Mouse (Mus musculus): ENCODE results near the gene Gm19668.
"Not testable (repeated sequence)": the region's sequence is repeated elsewhere in the genome, so short reads cannot be mapped to it uniquely, and the experiment has no call there.

Gene Gm19668

GRCm38 (mm10) chr10:77798921-77799508 is at the start of gene Gm19668:
TSS of gene Gm19668 (minus strand) at chr10:77799133.
- DNase-seq = no peak

DNA sequence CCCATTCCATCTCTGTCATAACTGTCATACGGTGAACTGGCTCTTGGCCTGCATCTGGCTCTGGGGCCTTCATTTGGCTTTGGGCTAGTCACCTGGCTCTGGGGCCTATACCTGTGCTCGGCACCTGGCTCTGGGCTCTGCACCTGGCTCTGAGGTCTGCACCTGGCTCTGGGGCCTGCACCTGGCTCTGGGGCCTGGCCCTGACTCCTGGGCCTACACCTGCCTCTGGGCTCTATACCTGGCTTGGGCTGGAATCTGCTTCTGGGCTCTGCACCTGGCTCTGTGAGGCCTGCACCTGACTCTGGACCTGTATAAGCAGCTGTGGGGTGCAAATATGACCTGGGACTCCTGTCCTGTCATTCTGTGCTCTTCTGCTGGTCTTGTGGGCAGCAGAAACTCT is 48.6 kb upstream of the Gm19668 start:
- no peak for DNase-seq

GRCm38 (mm10) chr10:77846961-77847360 is 48.0 kb upstream of the Gm19668 start:
- DNase-seq = peak; percentile 34 to 59

DNA sequence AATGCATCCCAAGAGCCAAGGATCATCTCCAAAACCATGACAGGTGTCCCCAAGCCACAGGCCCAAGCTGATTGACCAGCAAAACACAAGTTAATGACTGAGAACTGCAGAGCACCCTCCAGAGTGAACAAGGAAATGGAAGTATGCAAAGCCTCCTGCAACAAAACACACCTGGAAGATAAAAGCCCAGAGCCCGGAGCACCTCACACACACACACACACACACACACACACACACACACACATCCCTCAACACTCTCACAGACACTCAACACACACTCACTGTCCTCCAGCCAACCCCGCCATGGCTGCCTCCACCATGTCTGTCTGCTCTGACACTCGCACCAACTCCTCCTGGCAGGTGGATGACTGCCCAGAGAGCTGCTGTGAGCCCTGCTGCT is 47.6 kb upstream of the Gm19668 start, which contains the start of gene Gm36176:
TSS of gene Gm36176 (plus strand) at position 301 of the 400 bp plus-strand sequence.
- DNase-seq = no peak

DNA sequence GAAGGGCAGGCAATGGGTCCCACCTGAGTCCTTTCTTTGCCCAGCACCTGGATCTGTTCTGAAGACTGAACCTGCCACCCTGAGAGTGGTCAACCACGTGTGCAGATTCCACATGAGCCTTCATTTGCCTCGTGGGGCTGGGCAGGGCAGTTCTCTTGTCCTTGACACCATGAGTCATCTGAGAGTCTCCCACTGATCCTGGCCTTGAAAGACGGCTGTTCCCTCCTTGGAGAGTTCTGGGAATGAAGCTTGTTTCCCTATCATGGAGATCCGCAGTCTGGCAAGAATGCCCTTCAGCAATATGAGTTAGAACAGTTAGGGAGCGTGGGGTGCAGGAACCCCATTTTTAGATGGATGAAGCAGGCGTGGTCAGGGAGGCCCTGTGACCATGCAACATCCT is 40.1 kb upstream of the Gm19668 start:
- no peak for DNase-seq

DNA sequence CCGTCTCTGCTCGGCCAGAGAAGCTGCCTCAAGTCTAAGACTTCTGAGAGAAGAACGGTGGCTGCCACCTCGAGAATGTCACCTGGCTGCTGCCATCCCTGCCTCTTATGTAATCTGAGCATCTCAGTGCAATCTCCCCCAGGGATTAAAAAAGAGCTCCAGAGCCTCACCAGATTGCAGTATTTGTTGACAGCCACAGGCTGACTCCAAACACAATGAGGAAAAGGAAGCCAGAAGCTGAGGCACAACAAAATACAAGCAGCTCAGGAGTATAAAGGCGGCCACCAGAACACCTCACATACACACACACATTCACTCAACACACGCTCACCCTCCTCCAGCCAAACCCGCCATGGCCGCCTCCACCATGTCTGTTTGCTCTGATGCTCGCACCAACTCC is 36.7 kb upstream of the Gm19668 start, which contains the start of gene Krtap10-10:
TSS of gene Krtap10-10 (plus strand) at position 301 of the 400 bp plus-strand sequence.
- no peak for DNase-seq

GRCm38 (mm10) chr10:77826951-77827350 is 28.0 kb upstream of the Gm19668 start, which contains the start of gene Krtap10-4:
TSS of gene Krtap10-4 (minus strand) at chr10:77827095.
- no peak for DNase-seq

GRCm38 (mm10) chr10:77819203-77819602 is 20.3 kb upstream of the Gm19668 start:
- DNase-seq = no peak

- DNase-seq = no peak
Observed at GRCm38 (mm10) chr10:77818523-77818922, 19.6 kb upstream of the Gm19668 start.

DNA sequence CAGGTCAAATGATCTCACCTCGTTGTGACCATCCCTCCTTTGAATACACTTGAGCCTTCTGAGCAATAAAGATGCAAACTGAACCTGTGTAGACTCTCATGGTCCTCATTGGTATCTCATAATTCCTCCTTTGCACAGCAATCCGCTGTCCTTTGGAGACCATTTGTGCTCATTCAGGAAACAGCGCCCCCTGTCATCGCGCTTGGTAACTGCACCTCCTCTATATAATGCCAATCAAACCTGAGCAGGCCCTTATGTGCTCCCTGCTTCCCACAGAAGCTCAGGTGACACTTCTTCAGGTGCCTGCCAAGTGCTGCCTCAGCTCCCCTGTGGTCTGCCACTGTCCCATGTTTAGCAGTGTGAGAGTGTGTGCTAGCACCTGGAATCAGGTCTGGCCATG is 16.6 kb upstream of the Gm19668 start:
- DNase-seq = peak in 1 of 2 experiments; percentile 17

DNA sequence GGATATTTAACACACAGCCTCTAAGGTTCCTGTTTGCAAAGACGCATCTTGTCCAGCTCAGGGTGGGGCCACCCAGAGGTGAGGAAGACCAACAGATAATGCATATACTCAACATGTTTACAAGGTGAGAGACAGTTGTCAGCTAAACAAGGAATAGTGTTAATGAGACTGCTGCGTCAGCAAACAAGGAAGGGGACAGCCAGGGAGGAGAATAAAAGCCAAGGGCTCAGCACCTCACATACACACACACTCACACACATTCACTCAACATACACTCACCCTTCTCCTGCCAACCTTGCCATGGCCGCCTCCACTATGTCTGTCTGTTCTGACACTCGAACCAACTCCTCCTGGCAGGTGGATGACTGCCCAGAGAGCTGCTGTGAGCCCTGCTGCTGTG is 15.4 kb upstream of the Gm19668 start, which contains the start of gene Gm2696:
TSS of gene Gm2696 (plus strand) at position 301 of the 400 bp plus-strand sequence.
- no peak for DNase-seq

DNA sequence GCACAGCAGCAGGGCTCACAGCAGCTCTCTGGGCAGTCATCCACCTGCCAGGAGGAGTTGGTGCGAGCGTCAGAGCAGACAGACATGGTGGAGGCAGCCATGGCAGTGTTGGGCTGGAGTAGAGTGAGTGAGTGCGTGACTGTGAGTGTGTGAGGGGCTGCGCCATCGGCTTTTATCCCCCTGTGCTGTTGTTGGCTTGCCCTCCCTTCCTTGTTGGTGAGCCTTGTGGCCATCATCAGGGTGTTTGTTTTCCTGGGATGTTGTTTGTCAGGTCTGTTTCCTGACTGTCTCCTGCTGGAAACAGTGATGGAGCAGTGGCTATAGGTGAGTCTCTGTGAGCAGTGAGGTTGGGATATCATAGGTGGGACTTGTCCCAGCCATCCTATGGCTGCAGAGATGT is 12.8 kb upstream of the Gm19668 start, which contains the start of gene Gm9507:
TSS of gene Gm9507 (minus strand) at position 101 of the 400 bp plus-strand sequence.
- no peak for DNase-seq

- no peak for DNase-seq
Observed at GRCm38 (mm10) chr10:77804095-77804494, 5.2 kb upstream of the Gm19668 start.

- DNase-seq = peak in 1 of 2 experiments; percentile 19
Observed at GRCm38 (mm10) chr10:77798164-77798920, 591 bp downstream of the Gm19668 start.

GRCm38 (mm10) chr10:77797677-77798076 is 1.3 kb downstream of the Gm19668 start:
- no peak for DNase-seq

DNA sequence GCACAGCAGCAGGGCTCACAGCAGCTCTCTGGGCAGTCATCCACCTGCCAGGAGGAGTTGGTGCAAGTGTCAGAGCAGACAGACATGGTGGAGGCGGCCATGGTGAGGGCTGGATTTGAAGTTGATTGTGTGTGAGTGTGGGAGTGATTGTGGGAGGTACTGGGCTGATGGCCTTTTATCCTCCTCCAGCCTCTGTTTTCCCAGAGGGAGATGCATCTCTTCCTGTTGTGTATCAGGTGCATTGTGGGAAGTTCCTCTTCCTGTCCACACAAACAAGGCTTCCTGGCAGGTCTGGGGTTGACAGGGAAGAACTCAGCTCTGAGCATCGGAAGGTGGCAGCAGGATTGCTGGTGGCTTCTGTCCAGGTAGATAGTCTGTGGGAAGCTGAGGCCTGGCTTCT is 4.0 kb downstream of the Gm19668 start, which contains the start of gene Gm9639:
TSS of gene Gm9639 (minus strand) at position 101 of the 400 bp plus-strand sequence.
- no peak for DNase-seq

DNA sequence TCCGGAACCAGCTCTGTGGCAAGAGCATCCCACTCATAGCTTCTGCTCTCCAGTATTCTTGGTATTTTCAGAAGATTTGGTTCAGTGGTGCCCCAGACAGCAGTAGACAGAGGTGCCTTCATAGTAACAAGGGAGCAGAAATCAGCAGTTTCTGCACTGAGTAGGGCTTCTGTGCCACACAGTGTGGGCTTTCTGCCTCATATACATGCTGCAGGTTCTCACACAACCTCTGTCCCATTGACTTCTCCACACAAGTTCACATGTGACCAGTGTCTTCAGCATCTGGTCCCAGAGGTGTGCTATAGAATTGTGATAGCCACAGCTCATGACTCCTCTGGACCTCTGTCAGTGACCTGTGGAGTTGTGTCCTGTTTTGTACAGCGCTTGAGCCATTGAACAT is 10.3 kb downstream of the Gm19668 start:
- no peak for DNase-seq

DNA sequence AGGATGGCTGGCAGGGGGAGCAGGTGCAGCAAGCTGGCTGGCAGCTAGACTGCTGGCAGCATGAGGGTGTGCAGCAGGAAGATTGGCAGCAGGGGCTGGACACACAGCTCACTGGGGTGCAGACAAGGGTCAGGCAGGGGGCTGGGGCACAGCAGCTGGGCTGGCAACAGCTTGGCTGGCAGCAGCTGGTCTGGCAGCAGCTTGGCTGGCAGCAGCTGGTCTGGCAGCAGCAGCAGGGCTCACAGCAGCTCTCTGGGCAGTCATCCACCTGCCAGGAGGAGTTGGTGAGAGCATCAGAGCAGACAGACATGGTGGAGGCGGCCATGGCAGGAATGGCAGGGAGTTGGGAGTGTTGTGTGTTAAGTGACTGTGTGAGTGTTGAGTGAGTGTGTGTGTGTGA is 11.1 kb downstream of the Gm19668 start, which contains the start of gene Gm7137:
TSS of gene Gm7137 (minus strand) at position 325 of the 400 bp plus-strand sequence.
- not testable (repeated sequence) for DNase-seq

DNA sequence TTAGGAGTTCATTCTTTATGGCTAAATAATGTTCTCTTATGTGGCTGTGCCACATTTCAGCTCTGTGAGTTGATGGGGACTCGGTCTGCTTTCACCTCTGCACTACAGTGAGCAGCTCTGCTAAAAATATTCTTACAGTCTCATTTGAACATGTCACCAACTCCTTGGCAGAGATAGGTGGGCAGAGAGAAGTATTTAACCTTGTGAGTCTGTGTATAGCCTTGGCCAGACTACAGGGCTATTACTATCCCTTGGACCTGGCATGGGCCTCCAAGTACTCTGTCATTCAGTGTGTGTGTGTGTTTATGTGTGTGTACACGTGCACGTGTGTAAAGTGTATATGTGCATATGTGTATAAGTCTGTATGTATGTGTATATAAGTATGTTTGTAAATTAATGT is 15.5 kb downstream of the Gm19668 start:
- not testable (repeated sequence) for DNase-seq

GRCm38 (mm10) chr10:77782442-77782841 is 16.5 kb downstream of the Gm19668 start, which contains the start of gene Gm3250:
TSS of gene Gm3250 (minus strand) at chr10:77782542.
- not testable (repeated sequence) for DNase-seq

DNA sequence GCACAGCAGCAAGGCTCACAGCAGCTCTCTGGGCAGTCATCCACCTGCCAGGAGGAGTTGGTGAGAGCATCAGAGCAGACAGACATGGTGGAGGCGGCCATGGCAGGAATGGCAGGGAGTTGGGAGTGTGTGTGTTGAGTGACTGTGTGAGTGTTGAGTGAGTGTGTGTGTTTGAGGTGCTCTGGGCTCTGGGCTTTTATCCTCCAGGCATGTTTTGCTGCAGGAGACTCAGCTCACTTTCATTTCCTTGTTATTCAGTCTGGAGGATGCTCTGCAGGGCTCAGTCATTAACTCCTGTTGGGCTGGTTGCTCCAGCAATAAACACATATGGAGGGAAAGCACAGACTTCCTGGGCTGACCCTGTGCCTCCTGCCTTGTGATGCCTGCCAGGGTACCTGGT is 22.1 kb downstream of the Gm19668 start, which contains the start of gene Gm7138:
TSS of gene Gm7138 (minus strand) at position 101 of the 400 bp plus-strand sequence.
- not testable (repeated sequence) for DNase-seq

DNA sequence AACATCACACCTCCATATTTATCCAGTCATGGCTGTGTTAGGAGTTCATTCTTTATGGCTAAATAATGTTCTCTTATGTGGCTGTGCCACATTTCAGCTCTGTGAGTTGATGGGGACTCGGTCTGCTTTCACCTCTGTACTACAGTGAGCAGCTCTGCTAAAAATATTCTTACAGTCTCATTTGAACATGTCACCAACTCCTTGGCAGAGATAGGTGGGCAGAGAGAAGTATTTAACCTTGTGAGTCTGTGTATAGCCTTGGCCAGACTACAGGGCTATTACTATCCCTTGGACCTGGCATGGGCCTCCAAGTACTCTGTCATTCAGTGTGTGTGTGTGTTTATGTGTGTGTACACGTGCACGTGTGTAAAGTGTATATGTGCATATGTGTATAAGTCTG is 26.8 kb downstream of the Gm19668 start:
- DNase-seq = not testable (repeated sequence)

GRCm38 (mm10) chr10:77771225-77771624 is 27.7 kb downstream of the Gm19668 start, which contains the start of gene Gm3238:
TSS of gene Gm3238 (minus strand) at chr10:77771325.
- not testable (repeated sequence) for DNase-seq
